Mouse (Mus musculus): ENCODE results near the gene Padi2.

DNA sequence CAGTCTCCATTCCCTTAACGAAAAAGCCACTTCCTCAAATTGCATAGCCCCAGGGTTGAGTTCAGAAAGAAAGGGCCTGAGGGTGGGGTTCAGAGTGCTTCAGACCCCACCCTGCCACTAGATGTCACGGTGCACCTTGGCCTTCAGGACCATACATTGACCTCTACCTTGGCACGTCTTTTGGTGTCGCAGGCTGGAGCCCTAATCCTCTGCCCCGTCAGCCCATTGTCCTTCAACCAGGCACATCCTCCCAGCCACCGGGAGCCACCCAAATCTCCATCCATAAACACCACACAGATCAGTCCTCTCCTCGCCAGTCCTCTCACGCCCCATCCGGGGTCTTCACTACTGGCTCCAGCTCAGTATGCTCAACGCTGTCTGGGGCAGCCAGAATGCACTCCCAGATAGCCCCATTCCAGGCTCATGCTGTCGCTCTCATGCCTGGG lies 695 bp upstream of the Padi2 start:
- TF ChIP-seq POLR2A (IDR thresholded peaks at IDR 0.05; ENCODE audit: low read depth, low read length) (no peak), CTCF (IDR thresholded peaks at IDR 0.05; ENCODE audit: borderline replicate concordance, insufficient read depth, low read length) (no peak)
